Mouse (Mus musculus) liver, embryonic 14.5 days (tissue): Measurements from ENCODE around the gene Dcaf4. TPM values are rescaled to one million over a fixed set of nuclear protein-coding genes. Genes with fewer than 3 reads are reported as not detected.

ENCODE experiments used
- ATAC-seq: fragments of 200-750 bp; cut with Nextera tagmentation; 2 replicates; pipeline ENCODE4 v1.8.0; 2017; ENCODE audit warnings: moderate number of reproducible peaks, mild to moderate bottlenecking, moderate library complexity; ENCODE audit not compliant: insufficient read depth
- DNase-seq, 3 experiments: peaks; one replicate each; pipeline ENCODE4 v3.0.0-alpha.2; 2012 to 2013; ENCODE audit warnings: low read depth in 3 of 3, low spot score in 3 of 3
- H3K27ac ChIP-seq: fragments of 300-500 bp; sonication (generic); 2 replicates; pipeline ENCODE4 v1.5.1; 2014; ENCODE audit warnings: moderate library complexity, mild to moderate bottlenecking, control low read depth, inconsistent platforms
- H3K27me3 ChIP-seq: fragments of 300-500 bp; sonication (generic); 2 replicates; pipeline ENCODE4 v1.6.1; 2014; ENCODE audit warnings: mild to moderate bottlenecking, low read length, moderate library complexity; ENCODE audit not compliant: control insufficient read depth, insufficient read depth
- H3K36me3 ChIP-seq: fragments of 300-500 bp; sonication (generic); replicated peaks from 2 replicates; pipeline ENCODE4 v1.6.1; 2014; ENCODE audit warnings: low read depth; ENCODE audit not compliant: control insufficient read depth, insufficient read depth
- H3K4me1 ChIP-seq, 2 experiments: fragments of 200-500 bp in 1 of 2; fragments of 300-500 bp in 1 of 2; sonication (generic) in 1 of 2; replicated peaks; 2 replicates each; pipeline ENCODE4 v1.6.1; 2012 to 2014; ENCODE audit warnings: antibody characterized with exemption in 1 of 2, inconsistent platforms in 1 of 2, low read length in 1 of 2; ENCODE audit not compliant: control insufficient read depth in 2 of 2, insufficient read depth in 2 of 2
- H3K4me2 ChIP-seq: fragments of 300-500 bp; sonication (generic); 2 replicates; pipeline ENCODE4 v1.6.1; 2014; ENCODE audit warnings: low read depth, mild to moderate bottlenecking, control low read depth, moderate library complexity
- H3K4me3 ChIP-seq, 2 experiments: fragments of 200-500 bp in 1 of 2; fragments of 300-500 bp in 1 of 2; sonication (generic) in 1 of 2; 2 replicates each; pipeline ENCODE4 v1.5.1; 2012 to 2014; ENCODE audit warnings: low read depth in 2 of 2, low read length in 2 of 2, mild to moderate bottlenecking in 2 of 2, control low read depth in 1 of 2, inconsistent platforms in 1 of 2, moderate library complexity in 1 of 2; ENCODE audit not compliant: insufficient read depth in 1 of 2
- H3K9ac ChIP-seq: fragments of 300-500 bp; sonication (generic); replicated peaks from 2 replicates; pipeline ENCODE4 v1.6.1; 2014; ENCODE audit warnings: mild to moderate bottlenecking, control low read depth, moderate library complexity
- H3K9me3 ChIP-seq: fragments of 300-500 bp; sonication (generic); 2 replicates; pipeline ENCODE4 v1.6.1; 2016; ENCODE audit warnings: low read length, mixed read lengths; ENCODE audit not compliant: control insufficient read depth
- CTCF ChIP-seq: IDR thresholded peaks from 2 replicates; pipeline ENCODE4 v1.5.1; 2016; ENCODE audit warnings: antibody characterized with exemption, low read depth, control low read depth
- EP300 ChIP-seq: IDR thresholded peaks from 2 replicates; pipeline ENCODE4 v1.6.1; 2016; ENCODE audit warnings: antibody characterized with exemption, low read depth
- WGBS: fragments of 180-500 bp; shearing (Covaris S2); extraction: QIAGEN DNeasy Blood & Tissue Kit; methylation state at CpG from one replicate; pipeline ENCODE4 v1.1.7; 2014; ENCODE audit not compliant: insufficient replicate concordance; 5-methylcytosine and 5-hydroxymethylcytosine counted together
- polyA plus RNA-seq, 2 experiments: library from polyadenylated mRNA; depleted of rRNA in 1 of 2; stranded (reverse) in 1 of 2; unstranded in 1 of 2; fragments of >200 nt; fragmentation: Nextera tagmentation in 1 of 2; extraction: Ambion mirVana in 1 of 2; gene quantifications; 2 replicates each; pipeline versions ENCODE4 v1.2.1 to v1.2.3; 2012 to 2014

Dcaf4 gene
- polyA plus RNA-seq, 2 experiments = 9.5 to 9.8 TPM

DNA sequence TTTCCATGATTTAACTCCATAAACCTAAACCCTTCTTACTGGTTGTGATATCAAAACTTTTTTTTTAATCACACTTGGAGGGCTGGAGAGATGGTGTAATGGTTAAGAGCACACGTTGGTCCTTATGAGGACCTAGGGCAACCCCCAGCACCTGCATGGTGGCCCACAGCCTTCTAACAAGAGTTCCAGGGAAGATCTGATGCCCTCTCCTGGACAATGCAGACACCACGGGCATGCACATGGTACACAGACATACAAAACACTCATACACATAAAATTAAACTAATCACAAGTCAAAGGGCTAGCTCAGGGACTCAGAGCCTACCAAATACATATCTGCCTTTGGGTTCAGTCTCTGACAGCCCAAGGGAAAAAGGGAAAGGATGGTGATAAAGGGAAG, 30.5 kb upstream of the Dcaf4 start:
- no peak overlapping the region for H3K4me2 ChIP-seq
- peaks cover 24% of the 10 kb centered on the region for H3K27me3 ChIP-seq
- ATAC-seq = no peak
- H3K9me3 ChIP-seq = peaks cover 4% of the 10 kb centered on the region
- 31% methylated on average over 2 of the region's 2 CpGs for WGBS
- peak; percentile 57 for TF ChIP-seq CTCF
- TF ChIP-seq EP300 = no peak
- no peak for DNase-seq
- peaks cover 8 to 13% of the 10 kb centered on the region in 2 experiments for H3K4me1 ChIP-seq
- no peak overlapping the region for H3K9ac ChIP-seq
- H3K4me3 ChIP-seq = no peak overlapping the region
- no peaks in the 10 kb centered on the region for H3K36me3 ChIP-seq
- H3K27ac ChIP-seq = no peak overlapping the region

DNA sequence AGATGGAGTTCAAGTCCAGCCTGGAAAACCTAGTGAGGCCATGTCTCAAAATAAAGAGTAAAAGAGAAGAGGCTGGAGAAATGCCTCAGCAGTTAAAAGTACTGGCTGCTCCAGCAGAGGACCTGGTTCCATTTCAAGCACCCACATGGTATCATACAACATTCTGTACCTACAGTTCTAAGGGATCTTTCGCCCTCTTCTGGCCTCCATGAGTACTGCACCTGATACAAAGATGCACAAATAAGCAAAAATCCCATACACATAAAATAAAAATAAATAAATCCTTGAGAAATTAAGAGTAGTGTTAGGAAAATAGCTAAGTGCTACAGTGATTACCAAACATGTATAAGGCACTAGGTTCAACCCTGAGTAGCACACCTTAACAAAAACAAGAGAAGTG, 28.7 kb upstream of the Dcaf4 start:
- DNase-seq (no peak), ATAC-seq (no peak)
- H3K9me3 ChIP-seq = peaks cover 4% of the 10 kb centered on the region
- H3K27ac ChIP-seq = no peak overlapping the region
- 39% methylated on average over 1 of the region's 1 CpGs for WGBS
- H3K9ac ChIP-seq = no peak overlapping the region
- TF ChIP-seq EP300 (no peak), CTCF (peak; percentile 65)
- peaks cover 5% of the 10 kb centered on the region; the same call in 1 of the 2 replicates for H3K27me3 ChIP-seq
- H3K36me3 ChIP-seq = no peaks in the 10 kb centered on the region
- no peak overlapping the region for H3K4me3 ChIP-seq
- H3K4me1 ChIP-seq = peaks cover 10 to 13% of the 10 kb centered on the region in 2 experiments
- no peak overlapping the region for H3K4me2 ChIP-seq

- Histone ChIP-seq H3K9me3 (peaks cover 4% of the 10 kb centered on the region), H3K4me1 (peaks cover 9 to 13% of the 10 kb centered on the region in 2 experiments), H3K4me2 (no peak overlapping the region), H3K4me3 (no peak overlapping the region), H3K36me3 (no peaks in the 10 kb centered on the region), H3K27me3 (peaks cover 2% of the 10 kb centered on the region; the same call in 1 of the 2 replicates), H3K9ac (no peak overlapping the region), H3K27ac (no peak overlapping the region)
- no peak for DNase-seq
- ATAC-seq = no peak
- WGBS = 63% methylated on average over 3 of the region's 3 CpGs
- no peak for TF ChIP-seq EP300
- TF ChIP-seq CTCF = no peak
Observed at GRCm38 (mm10) chr12:83492808-83493207, 27.5 kb upstream of the Dcaf4 start.

DNA sequence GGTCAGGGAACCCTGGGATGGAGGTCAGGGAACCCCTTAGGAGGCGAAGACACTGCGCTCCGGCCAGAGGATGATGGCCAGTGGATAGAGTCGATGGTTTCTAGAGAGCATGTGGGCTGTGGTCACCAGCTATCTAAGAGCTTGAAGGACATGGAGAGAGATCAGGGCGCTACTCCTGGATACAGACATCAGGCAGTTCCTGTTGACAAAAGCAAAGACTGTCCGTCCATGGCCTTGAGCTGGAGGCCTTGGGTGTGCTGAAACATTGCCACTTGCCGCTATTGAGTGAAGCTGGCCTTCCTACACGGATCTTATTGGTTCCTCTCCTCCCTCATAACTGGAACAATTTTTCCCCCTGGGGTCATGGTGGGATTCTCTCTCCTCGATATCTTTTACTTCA, 26.1 kb upstream of the Dcaf4 start:
- Histone ChIP-seq H3K36me3 (no peaks in the 10 kb centered on the region), H3K27me3 (no peaks in the 10 kb centered on the region), H3K4me1 (peaks cover 2 to 4% of the 10 kb centered on the region in 2 experiments), H3K9me3 (peaks cover 4% of the 10 kb centered on the region), H3K4me2 (no peak overlapping the region), H3K27ac (no peak overlapping the region), H3K4me3 (no peak overlapping the region), H3K9ac (no peak overlapping the region)
- TF ChIP-seq CTCF = no peak
- TF ChIP-seq EP300 = no peak
- DNase-seq (no peak), ATAC-seq (no peak)
- 59% methylated on average over 9 of the region's 9 CpGs for WGBS

GRCm38 (mm10) chr12:83495248-83495960, 24.9 kb upstream of the Dcaf4 start:
- DNase-seq (no peak), ATAC-seq (no peak)
- Histone ChIP-seq H3K9me3 (peaks cover 4% of the 10 kb centered on the region), H3K36me3 (no peaks in the 10 kb centered on the region), H3K9ac (no peak overlapping the region), H3K4me2 (no peak overlapping the region), H3K27me3 (no peaks in the 10 kb centered on the region), H3K4me1 (peaks cover 0 to 4% of the 10 kb centered on the region in 2 experiments; a peak in 2 of 4 replicates), H3K4me3 (no peak overlapping the region), H3K27ac (no peak overlapping the region)
- TF ChIP-seq CTCF (no peak), EP300 (no peak)
- WGBS = 49% methylated on average over 4 of the region's 4 CpGs
